Mouse (Mus musculus) layer of hippocampus, adult 18-20 months (tissue): ENCODE measurements at regions not wholly inside any gene's neighbourhood (a gene's known extent, or its start where the extent isn't known, plus 50 kb on each side); places are given as distances from the start of the nearest gene placed in this dataset.
"Not testable (repeated sequence)": the region's sequence is repeated elsewhere in the genome, so short reads cannot be mapped to it uniquely, and the experiment has no call there.

Experiments used
- DNase-seq, 2 experiments: peaks; one replicate each; pipeline ENCODE4 v3.0.0; 2022; ENCODE audit warnings: low spot score in 2 of 2

DNA sequence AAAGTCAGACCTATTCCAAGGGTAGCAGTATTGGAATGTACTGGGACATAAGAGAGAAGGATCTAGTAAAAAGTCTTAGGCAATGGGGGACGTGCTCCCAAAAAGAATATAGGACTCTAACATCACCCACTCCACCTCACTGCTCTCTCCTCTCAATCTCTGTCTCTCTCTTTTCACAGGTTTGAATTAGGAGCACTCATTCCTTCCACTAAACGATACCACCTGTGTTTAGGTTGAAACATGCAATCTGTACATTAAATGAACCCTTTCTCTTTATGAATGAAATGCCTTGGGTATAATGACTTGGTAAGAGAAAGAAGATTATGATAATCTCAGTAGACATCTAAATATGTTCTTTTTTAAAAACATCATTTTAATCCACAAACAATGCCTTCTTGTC is 129.4 kb downstream of the Zpld1 start:
- DNase-seq, result no peak

DNA sequence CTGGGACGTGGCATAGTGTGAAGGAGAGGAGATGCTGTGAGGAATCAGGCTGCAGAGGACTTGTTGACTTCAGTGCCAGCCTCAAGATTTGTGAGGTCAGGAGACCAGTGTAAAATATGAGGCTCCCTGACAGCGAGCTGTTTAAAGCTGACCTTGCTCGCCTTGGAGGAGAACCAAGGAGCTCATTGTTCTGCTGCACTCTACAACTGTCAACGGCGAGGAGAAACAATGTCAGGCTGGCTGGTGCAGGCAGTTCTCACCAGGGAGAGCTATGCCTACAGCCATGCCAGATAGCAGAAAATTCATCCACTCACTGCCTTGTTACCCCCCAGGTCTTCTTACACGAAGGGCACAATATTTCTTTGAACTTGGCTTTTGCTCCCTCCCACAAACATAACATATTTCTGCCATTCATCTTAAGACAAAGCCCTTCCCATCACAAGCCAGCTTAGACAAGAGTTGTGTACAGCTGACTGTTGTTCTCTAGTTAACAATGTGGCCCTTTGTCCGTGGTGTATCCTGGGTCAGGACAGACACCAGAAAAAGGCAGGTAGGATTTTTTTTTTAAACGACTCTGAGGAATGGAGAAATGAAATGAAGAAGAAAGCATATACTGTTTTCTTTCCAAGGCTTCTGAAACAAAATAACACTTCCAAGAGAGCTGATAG is 131.5 kb downstream of the Zpld1 start:
- no peak for DNase-seq

DNA sequence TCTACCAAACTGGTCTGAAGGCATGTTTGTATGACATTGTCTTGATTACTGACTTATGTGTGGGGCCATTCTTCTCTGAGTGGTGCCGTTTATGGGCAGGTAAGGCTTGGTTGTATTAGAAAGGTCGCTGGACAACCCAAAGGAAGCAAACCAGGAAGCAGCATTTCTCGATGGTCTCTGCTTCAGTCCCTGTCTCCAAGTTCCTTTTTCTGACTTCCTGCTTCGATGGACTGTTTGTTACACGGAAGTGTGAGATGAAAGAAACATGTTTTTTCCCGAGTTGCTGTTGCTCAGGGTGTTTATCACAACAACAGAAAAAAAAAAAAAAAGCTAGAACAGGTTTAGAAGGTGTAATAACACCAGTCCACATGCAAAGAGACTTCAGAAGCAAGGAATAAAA is 134.9 kb downstream of the Zpld1 start:
- no peak for DNase-seq

DNA sequence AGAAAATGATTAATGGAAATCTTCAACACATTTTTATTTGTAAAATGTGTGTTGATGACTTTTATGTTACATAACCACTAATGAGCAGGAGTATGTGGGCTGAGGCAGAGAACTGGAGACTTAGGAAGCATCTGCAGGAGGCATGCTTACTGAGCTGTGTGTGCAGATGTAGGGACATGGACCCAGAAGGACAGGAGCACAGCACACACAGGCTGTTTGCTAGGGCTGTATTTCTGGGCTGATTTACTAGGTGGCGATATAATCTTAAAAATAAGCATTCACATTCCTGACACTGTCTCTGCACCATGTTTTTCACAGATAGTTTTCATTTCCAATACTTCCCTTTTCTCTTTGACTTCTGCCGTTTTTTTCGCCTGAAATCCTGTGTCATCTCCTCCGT is 146.1 kb downstream of the Zpld1 start:
- DNase-seq, result peak; percentile 35 to 82

DNA sequence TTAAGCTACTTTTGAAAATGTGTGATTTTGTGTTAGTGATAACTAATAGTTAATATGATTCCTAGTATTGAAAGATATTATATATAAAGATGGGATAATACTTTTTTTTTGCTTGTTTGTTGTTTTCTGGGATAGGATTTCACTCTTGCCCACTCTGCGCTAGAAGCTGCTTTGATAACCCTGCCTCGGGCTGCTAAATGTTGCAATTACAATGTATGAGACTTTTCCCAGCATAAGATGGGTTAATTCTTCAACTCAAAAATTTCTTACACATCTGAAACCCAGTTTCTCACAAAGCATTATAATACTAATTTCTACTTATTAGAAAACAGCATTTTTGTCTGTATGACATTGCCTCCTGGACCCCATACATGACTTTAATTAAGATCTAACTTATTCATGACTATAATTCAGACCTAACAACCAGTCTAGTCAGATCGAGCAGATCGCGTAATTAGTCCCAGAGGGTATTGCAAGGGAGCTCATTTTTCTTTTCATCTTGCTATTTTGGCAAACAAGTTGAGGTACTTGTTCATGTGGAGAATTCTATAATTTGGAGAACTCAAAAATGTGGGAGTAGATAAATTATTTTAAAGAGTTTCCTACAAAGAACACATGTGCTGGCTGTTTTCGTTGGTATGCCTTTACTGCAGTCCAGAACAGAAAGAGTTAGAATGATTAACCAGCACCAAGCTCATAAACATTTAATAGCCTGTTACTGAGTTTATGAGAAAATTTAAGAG is 155.2 kb downstream of the Zpld1 start:
- DNase-seq, result no peak

DNA sequence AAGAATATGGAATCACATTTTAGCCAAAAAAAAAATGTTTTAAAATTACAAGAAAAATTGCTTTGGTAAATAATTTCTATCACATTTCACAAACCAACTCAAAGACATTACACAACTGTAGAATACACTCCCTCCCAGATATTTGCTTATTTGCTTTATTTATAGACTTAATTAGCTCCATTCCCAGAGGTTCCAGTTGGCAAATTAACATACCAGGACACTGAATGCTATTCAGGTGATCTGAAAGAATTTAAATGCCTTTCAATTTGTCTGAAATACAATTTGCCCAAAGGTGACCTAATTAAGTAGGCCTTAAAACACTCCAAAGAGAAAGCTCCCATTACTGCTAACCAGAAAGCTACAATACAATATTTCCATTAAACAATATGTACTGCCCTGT is 162.8 kb downstream of the Zpld1 start:
- DNase-seq, result no peak

DNA sequence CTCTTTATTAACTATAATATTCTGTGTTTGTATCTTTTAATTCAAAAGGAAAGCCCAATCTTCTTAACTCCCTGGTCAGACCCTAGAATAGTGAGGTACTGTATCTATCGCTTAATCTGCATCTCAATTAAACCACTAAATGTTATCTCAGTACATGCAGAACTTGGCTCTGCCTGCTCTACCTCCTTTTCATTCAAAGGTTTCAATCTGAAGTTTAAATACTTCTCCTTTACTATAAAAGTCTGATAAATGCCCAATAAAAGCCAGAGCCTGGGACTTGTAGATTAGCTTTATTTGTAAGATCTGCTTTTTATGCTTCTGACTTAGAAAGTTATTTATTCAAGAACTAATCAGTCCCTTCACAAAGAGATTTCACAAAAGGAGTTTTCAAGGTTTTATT is 200.1 kb downstream of the Zpld1 start:
- no peak for DNase-seq

DNA sequence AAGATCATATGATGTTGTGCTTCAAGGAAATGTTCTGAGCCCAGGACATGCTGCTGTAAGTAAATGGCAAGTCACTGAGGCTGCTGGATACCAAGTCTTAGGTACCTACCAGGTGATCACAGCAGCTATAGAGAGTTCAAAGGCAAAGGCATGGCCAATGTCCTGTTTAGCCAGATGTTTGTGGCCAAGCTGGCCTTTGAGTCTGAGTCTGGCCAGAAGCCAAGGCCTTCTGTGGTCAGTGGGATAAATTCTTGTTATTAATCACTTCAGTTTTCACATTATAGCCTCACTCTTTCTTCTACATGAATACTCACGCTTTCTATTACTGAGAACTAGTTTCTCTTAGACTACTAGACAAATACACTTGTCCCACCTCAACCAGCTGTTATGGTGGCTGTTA is 210.3 kb downstream of the Zpld1 start:
- no peak for DNase-seq

DNA sequence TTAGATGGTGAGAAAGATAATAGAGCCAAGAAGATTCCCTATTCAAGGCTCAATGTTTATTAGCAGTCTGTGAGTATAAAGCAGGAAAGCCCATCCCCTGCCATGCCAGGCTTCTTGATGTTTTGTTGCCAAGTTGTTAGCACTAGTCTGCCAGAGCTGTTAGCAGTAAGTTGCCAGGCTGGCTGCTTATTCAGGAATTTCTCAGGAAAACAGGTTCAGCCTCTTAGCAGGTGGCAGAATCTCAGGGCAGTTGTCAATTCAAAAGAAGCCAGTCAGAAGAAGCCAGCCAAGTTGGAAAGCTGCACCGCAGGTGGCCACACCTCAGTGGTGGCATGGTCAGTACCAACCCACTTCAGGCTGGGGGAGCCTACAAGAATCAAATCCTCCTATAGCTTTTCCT is 221.6 kb downstream of the Zpld1 start:
- no peak for DNase-seq

DNA sequence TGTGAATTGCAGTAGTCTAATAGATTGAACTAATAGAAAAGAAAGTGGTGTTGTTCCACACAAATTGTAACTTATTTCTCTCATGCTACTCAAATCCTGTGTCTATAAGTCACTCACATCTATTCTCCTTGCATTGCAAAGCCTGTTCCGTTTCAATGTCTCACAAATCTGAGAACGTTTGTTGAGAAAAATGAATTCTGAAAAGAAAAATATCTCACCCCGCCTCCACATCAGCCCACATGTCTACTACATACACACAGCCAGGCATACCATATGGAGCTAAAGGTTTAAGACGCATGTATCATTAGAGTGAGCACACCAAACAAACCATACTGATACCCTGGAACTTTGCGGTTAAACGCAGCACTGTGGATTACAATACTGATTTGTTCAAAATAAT is 258.0 kb downstream of the Zpld1 start:
- peak in 1 of 2 experiments; percentile 42 for DNase-seq

DNA sequence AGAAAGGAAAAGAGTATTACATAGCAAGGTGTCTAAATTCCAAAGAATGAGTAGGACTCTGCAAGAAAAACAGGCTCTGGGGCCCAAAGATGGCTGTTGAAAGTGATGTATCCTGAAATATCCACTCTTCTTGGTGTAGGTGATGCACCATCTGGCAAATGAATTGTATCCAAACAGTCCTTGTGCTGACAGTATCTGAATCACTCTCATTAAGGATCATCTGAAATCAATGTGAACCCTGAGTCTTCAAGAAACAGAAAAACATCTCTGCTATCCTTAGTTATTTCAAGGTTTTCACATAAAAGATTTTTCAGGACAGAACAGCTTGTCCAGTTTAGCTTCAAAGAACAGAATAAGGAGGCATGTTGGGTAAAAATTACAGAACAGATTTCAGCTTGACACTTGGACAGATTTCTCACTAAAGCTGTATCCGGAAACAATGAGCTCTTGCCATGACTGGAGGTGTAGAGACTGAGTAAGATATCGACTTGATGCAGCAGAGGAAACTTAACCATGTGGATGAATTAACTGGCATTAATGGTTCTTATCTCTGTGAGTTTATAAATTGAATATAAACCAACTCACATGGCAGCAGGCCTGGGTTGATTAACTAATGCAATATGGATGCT is 296.0 kb downstream of the Zpld1 start:
- DNase-seq, result peak; percentile 12 to 54

DNA sequence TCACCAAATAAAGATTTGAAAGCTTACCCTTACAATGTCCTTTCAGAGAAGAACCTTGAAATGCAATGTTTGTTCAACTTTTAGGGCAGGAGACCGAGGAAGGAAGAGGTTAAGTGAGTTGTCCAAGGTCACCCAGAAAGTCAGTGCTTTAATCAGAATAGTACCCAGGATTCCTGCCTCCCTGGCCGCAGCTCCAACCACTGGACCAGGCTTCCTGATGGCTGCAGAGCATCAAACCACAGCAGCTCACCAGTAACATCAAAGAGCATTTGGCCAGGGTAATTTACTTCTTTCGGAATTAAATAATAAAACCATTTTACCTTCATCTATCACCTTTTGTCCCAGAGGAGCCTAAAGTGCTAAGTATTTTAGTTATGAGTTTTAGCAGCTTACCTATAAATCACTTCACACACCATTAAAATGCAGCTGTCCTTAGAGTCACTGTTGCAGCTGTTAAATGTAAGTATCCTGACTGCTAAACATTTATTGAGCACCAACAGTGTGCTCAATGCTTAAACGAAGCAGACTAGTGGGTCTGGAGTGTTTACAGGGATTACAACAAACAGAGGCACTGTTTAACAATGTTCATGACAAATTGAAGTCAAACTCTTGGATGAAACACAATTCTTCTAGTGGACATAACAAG is 306.1 kb downstream of the Zpld1 start:
- no peak for DNase-seq

DNA sequence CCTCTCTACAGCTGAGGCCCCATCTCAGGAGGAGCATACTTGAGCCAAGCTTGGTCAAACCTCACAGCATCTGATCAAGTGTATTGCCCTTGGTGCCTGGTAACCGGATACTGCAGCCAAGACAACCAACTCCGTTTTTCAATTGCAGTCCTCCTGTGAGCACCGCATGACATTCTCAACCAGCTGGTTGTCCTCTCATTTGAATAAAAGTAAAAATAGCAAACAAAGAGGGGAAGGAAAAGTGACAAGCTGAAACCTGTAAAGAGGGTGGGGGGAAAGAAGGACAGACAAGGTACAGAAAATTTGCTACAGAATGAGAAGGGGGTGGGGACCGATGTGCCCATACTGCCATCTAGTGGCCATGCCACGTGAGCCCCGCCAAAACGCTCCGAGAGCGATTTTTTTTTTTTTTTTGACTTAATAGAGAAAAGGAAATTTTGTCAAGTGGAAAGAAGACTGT is 314.0 kb downstream of the Zpld1 start:
- DNase-seq, result peak; percentile 45 to 82

DNA sequence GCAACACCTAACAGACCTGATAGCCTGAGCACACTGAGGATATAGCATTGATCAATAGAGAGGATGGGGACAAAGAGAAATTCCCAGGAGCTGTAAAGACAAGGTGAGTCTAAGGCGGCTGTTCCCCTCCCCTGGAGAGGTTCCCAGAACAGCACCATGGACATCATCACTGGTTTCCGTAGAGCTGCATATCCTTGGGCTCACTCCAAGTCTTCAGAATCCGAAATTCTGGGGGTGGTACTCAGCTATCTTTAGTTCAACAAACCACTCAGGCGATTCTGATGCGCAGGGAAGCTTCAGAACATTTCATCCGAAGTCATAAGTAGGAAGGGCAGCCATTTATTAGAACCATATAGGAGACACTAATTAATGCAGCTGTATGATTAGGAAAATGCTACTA is 327.4 kb downstream of the Zpld1 start:
- DNase-seq, result peak in 1 of 2 experiments; percentile 52

DNA sequence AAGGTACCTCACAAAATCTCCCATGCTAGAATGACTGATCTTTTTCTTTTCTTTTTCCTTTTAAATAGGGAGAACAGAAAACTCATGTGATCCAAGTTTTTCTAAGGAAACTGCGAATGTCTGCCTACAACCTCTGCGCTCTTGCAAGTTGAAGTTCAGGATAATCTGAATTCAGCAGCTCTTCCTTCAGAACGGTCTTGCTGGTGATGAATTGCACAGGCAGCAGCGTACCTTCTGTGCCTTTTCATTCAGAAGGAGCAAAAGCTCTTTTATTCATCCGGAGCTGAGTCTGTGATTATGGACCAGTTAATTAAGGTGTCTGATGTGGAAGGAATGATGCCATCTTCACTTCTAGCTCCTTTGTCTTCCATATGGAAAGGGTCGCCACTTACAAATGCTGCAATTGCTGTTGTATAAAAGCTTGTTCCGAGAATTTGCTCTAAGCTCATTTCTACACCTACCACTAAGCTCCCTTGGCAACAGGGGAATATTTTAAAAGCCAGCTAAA is 353.9 kb downstream of the Zpld1 start:
- DNase-seq, result peak in 1 of 2 experiments; percentile 57

DNA sequence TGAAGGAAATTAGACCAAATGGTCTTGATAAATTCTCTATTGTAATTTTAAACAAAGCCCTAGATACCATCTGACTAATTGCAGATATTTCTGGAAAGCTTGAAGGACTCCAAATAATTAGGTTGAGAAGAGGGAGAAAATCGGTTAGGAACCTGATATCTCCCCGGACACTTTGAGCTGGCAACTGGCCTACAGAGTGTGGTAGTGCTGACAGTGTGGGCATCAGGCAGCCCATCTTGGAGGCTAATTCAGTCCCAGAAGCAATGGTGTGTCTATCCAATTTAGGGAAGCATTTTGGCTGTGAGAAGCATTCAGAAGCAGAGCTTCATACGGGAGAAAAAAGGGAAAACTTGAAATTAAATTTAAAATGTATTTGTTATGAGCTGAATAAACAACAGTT is 369.5 kb downstream of the Zpld1 start:
- peak in 1 of 2 experiments; percentile 12 for DNase-seq

DNA sequence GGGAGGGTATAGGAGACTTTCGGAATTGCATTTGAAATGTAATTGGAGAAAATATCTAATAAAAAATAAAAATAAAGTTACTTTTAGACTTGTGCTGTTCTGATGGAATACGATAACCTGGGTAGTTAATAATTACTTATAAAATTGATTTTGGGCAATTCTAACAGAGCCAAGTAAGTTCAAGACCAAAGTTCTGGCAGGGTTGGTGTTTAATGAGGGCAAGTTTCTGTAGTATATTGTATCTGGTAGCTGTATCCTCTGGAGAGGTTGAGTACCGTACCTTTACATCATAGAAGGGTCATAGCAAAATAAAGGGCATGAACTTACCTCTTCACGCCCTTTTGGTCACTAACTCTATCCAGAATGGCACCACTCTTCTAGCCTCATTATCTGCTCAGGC is 394.9 kb downstream of the Zpld1 start:
- DNase-seq, result no peak

DNA sequence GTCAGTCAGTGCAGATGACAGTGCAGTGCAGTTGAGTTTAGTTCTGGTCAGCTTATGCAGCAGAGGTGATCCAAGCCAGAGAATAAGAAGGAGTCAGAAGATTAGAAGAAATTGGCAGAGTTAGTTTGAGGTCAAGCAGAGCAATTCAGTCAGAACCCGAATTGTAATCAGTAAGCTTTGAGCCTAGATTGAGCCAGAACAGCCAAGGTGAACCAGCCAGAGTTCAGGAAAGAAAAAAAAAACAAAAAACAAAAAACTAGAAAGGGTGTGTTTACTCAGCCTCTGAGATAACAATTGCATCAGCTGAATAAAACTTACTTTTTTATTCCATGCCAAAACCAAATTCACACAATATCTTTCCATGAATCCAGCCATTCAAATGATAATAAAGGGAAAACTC is 396.3 kb downstream of the Zpld1 start:
- no peak for DNase-seq

DNA sequence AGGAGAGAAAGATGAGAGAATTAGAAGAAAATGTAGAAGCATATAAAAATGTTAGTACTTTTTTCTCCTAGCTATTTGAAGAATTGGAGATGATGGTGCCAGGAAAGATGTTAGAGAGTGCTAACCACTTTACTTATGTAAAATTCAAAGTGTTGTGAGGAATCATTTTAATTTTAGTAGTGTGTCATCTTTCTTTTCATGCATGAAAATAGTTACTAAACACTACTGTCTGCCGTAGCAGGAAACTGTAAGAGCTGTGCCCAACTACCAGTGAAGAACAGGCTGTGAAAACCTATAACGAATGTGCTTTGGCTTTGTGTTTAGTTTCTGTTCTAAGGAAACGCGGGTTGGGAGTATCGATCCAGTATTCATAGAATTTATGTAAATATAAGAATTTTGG is 403.1 kb downstream of the Zpld1 start:
- DNase-seq, result no peak

DNA sequence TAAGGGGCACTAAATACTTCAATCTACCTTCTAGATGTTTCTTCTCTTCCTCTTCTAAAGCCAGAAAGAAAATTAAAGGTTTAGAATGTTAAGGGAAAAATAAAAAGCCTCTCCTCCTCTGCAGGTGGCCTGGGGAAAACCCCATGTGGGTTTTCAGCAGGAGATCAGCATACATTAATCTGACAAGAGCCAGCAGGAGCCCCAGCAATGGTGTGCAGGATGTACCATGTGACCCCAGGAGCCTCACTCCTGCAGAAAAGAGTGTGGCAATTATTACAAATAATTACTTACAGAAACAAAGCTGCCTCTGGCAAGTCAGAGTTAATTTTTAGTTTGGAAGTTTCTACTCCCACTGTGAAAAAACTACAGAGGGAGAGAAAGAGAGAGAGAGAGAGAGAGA is 440.4 kb downstream of the Zpld1 start:
- DNase-seq, result no peak

DNA sequence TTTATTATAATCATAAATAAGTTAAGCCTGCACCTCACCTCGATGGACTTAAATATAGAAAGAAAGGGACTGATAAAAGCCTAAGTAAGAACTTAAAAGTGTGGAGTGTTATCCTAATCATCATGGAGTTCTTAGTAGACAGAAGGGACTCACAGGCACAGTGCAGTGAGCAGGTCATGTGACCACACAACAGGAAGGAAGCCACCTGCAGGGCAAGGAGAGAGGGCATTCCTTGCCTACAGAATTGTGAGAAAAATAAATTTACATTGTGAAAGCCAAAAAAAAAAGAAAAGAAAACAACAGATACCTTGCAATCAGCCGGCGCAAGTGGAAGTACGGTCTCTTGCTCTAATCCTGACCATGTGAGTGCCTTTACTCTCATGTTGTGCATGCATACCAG is 454.8 kb downstream of the Zpld1 start:
- not testable (repeated sequence) for DNase-seq
